Mouse (Mus musculus) liver, adult 2 months (tissue): ENCODE results near the gene Adgrd1. TPM values are rescaled to one million over a fixed set of nuclear protein-coding genes. Genes with fewer than 3 reads are reported as not detected.

Source experiments
- DNase-seq: peaks from one replicate; pipeline ENCODE4 v3.0.0-alpha.2; 2011; ENCODE audit warnings: low read depth, low spot score; ENCODE audit errors: extremely low read depth
- H3K27ac ChIP-seq: fragments of 200-500 bp; replicated peaks from 2 replicates; pipeline ENCODE4 v1.5.1; 2012; ENCODE audit warnings: low read depth, mild to moderate bottlenecking, control low read depth, inconsistent platforms, low read length; ENCODE audit not compliant: insufficient read depth
- H3K27me3 ChIP-seq: fragments of 200-500 bp; 2 replicates; pipeline ENCODE4 v1.6.1; 2012; ENCODE audit warnings: mild to moderate bottlenecking, moderate library complexity, low read length, inconsistent platforms; ENCODE audit not compliant: control insufficient read depth, insufficient read depth
- H3K36me3 ChIP-seq: fragments of 200-500 bp; 2 replicates; pipeline ENCODE4 v1.6.1; 2012; ENCODE audit warnings: low read length, inconsistent platforms; ENCODE audit not compliant: control insufficient read depth, insufficient read depth
- H3K4me1 ChIP-seq: fragments of 200-500 bp; 2 replicates; pipeline ENCODE4 v1.6.1; 2011; ENCODE audit warnings: low read length; ENCODE audit not compliant: control insufficient read depth, insufficient read depth
- H3K4me3 ChIP-seq: fragments of 200-500 bp; 2 replicates; pipeline ENCODE4 v1.5.1; 2011; ENCODE audit warnings: low read depth, mild to moderate bottlenecking, control low read depth, low read length, moderate library complexity; ENCODE audit not compliant: insufficient read depth
- H3K79me2 ChIP-seq: fragments of 200-500 bp; 2 replicates; pipeline ENCODE4 v1.6.1; 2012; ENCODE audit warnings: inconsistent platforms, mild to moderate bottlenecking, low read length, moderate library complexity; ENCODE audit not compliant: control insufficient read depth, insufficient read depth
- H3K9ac ChIP-seq: fragments of 200-500 bp; 2 replicates; pipeline ENCODE4 v1.6.1; 2012; ENCODE audit warnings: low read depth, mild to moderate bottlenecking, control low read depth, inconsistent platforms, low read length
- CTCF ChIP-seq: fragments of 200-500 bp; IDR thresholded peaks from 2 replicates; pipeline ENCODE4 v1.5.1; 2011; ENCODE audit warnings: low read depth, low read length, control low read depth
- POLR2A ChIP-seq: fragments of 200-500 bp; IDR thresholded peaks from 2 replicates; pipeline ENCODE4 v1.6.1; 2011; ENCODE audit warnings: low read length, control low read depth; ENCODE audit not compliant: insufficient read depth; ENCODE audit errors: extremely low read depth
- WGBS: fragments of 180-500 bp; shearing (Covaris S2); methylation state at CpG from one replicate; pipeline ENCODE4 v1.1.7; 2018; 5-methylcytosine and 5-hydroxymethylcytosine counted together
- polyA plus RNA-seq: library from polyadenylated mRNA; depleted of rRNA; stranded (reverse); fragments of >200 nt; gene quantifications from 2 replicates; pipeline ENCODE4 v1.2.3, GENCODE M21; 2012
- total RNA-seq: library from RNA; depleted of rRNA; stranded (reverse); fragments of >200 nt; gene quantifications from 2 replicates; pipeline ENCODE4 v1.2.3, GENCODE M21; 2014

Gene Adgrd1
- total and polyA plus RNA-seq, 2 experiments: 0.18 to 0.66 TPM

- 15% methylated on average over 22 of the region's 22 CpGs for WGBS
- TF ChIP-seq CTCF (no peak), POLR2A (no peak)
- Histone ChIP-seq H3K27me3 (no peaks in the 10 kb centered on the region), H3K4me3 (no peak overlapping the region), H3K36me3 (no peaks in the 10 kb centered on the region), H3K79me2 (no peaks in the 10 kb centered on the region), H3K9ac (no peak overlapping the region), H3K4me1 (no peaks in the 10 kb centered on the region), H3K27ac (no peak overlapping the region)
- no peak for DNase-seq
Measured at GRCm38 (mm10) chr5:129217481-129218221, 121.1 kb downstream of the Adgrd1 start.

- TF ChIP-seq CTCF (no peak), POLR2A (no peak)
- H3K4me3 ChIP-seq: no peak overlapping the region
- 46% methylated on average over 1 of the region's 3 CpGs for WGBS
- no peak for DNase-seq
- H3K79me2 ChIP-seq: no peaks in the 10 kb centered on the region
- no peaks in the 10 kb centered on the region for H3K27me3 ChIP-seq
- no peak overlapping the region for H3K9ac ChIP-seq
- no peaks in the 10 kb centered on the region for H3K36me3 ChIP-seq
- H3K4me1 ChIP-seq: no peaks in the 10 kb centered on the region
- no peak overlapping the region for H3K27ac ChIP-seq
Measured at GRCm38 (mm10) chr5:129218222-129218505, 121.6 kb downstream of the Adgrd1 start.

- Histone ChIP-seq H3K4me3 (no peak overlapping the region), H3K4me1 (no peaks in the 10 kb centered on the region), H3K9ac (no peak overlapping the region), H3K79me2 (no peaks in the 10 kb centered on the region), H3K27me3 (no peaks in the 10 kb centered on the region), H3K36me3 (no peaks in the 10 kb centered on the region), H3K27ac (no peak overlapping the region)
- TF ChIP-seq POLR2A: no peak
- no peak for TF ChIP-seq CTCF
- 53% methylated on average over 8 of the region's 8 CpGs for WGBS
- DNase-seq: no peak
Measured at GRCm38 (mm10) chr5:129218537-129218981, 122.0 kb downstream of the Adgrd1 start.

GRCm38 (mm10) chr5:129219178-129219760 is 122.7 kb downstream of the Adgrd1 start:
- TF ChIP-seq POLR2A: no peak
- TF ChIP-seq CTCF: no peak
- Histone ChIP-seq H3K9ac (no peak overlapping the region), H3K27ac (no peak overlapping the region), H3K4me3 (no peak overlapping the region), H3K79me2 (no peaks in the 10 kb centered on the region), H3K4me1 (no peaks in the 10 kb centered on the region), H3K36me3 (no peaks in the 10 kb centered on the region), H3K27me3 (no peaks in the 10 kb centered on the region)
- no peak for DNase-seq
- WGBS: 91% methylated on average over 5 of the region's 5 CpGs

GRCm38 (mm10) chr5:129225810-129226450 is 129.4 kb downstream of the Adgrd1 start:
- TF ChIP-seq POLR2A (no peak), CTCF (no peak)
- H3K27me3 ChIP-seq: no peaks in the 10 kb centered on the region
- no peaks in the 10 kb centered on the region for H3K79me2 ChIP-seq
- DNase-seq: no peak
- H3K27ac ChIP-seq: no peak overlapping the region
- no peak overlapping the region for H3K4me3 ChIP-seq
- no peak overlapping the region for H3K9ac ChIP-seq
- no peaks in the 10 kb centered on the region for H3K4me1 ChIP-seq
- no peaks in the 10 kb centered on the region for H3K36me3 ChIP-seq
- 60% methylated on average over 33 of the region's 33 CpGs for WGBS

- Histone ChIP-seq H3K27me3 (no peaks in the 10 kb centered on the region), H3K79me2 (no peaks in the 10 kb centered on the region), H3K4me3 (no peak overlapping the region), H3K27ac (no peak overlapping the region), H3K9ac (no peak overlapping the region), H3K36me3 (no peaks in the 10 kb centered on the region), H3K4me1 (no peaks in the 10 kb centered on the region)
- WGBS: 79% methylated on average over 2 of the region's 2 CpGs
- TF ChIP-seq CTCF: no peak
- no peak for TF ChIP-seq POLR2A
- no peak for DNase-seq
Measured at GRCm38 (mm10) chr5:129228171-129228570, 131.6 kb downstream of the Adgrd1 start.
